Mouse (Mus musculus) brain, embryonic 14.5 days (tissue): ENCODE measurements at regions not wholly inside any gene's neighbourhood (a gene's known extent, or its start where the extent isn't known, plus 50 kb on each side); places are given as distances from the start of the nearest gene placed in this dataset.

ENCODE experiments used
- DNase-seq: peaks from one replicate; pipeline ENCODE4 v3.0.0-alpha.2; 2011; ENCODE audit warnings: low read depth
- CTCF ChIP-seq: fragments of 200-500 bp; IDR thresholded peaks from 2 replicates; pipeline ENCODE4 v1.5.1; 2012; ENCODE audit warnings: inconsistent platforms, mild to moderate bottlenecking, moderate library complexity, borderline replicate concordance; ENCODE audit not compliant: insufficient read depth, insufficient read length; ENCODE audit errors: extremely low read depth
- POLR2A ChIP-seq: fragments of 200-500 bp; IDR thresholded peaks from 2 replicates; pipeline ENCODE4 v1.6.1; 2012; ENCODE audit warnings: mild to moderate bottlenecking, inconsistent platforms, borderline replicate concordance; ENCODE audit not compliant: poor library complexity, insufficient read depth, insufficient read length, severe bottlenecking; ENCODE audit errors: extremely low read depth

GRCm38 (mm10) chr9:120867861-120868260 lies 61.2 kb upstream of the Ctnnb1 start:
- peak; percentile 50 for DNase-seq
- TF ChIP-seq CTCF = no peak
- TF ChIP-seq POLR2A = no peak

- TF ChIP-seq POLR2A (no peak), CTCF (no peak)
- no peak for DNase-seq
Observed at GRCm38 (mm10) chr9:120868330-120868729, 60.7 kb upstream of the Ctnnb1 start.

- peak; percentile 98 for DNase-seq
- TF ChIP-seq CTCF = no peak
- TF ChIP-seq POLR2A = no peak
Observed at GRCm38 (mm10) chr9:120869432-120870081, 59.5 kb upstream of the Ctnnb1 start.

- TF ChIP-seq CTCF (no peak), POLR2A (no peak)
- DNase-seq = no peak
Observed at GRCm38 (mm10) chr9:120873293-120873692, 55.7 kb upstream of the Ctnnb1 start.

- no peak for DNase-seq
- TF ChIP-seq CTCF (no peak), POLR2A (no peak)
Observed at GRCm38 (mm10) chr9:120874416-120874976, 54.5 kb upstream of the Ctnnb1 start.

- DNase-seq = no peak
- TF ChIP-seq POLR2A (no peak), CTCF (no peak)
Observed at GRCm38 (mm10) chr9:120877101-120877500, 51.9 kb upstream of the Ctnnb1 start.
